Mouse (Mus musculus): ENCODE data around the gene Ptgs2. TPM values are rescaled to one million over a fixed set of nuclear protein-coding genes. Genes with fewer than 3 reads are reported as not detected.

Ptgs2 gene
- polyA plus RNA-seq, 1 experiment from 2014 or later, result 0.16 TPM

- H3K4me3 ChIP-seq (ENCODE audit: low read depth, low read length), result peak overlapping the region; percentile 44
- H3K9me3 ChIP-seq (ENCODE audit: control insufficient read depth, low read length), result no peaks in the 10 kb centered on the region
- no peak overlapping the region for H3K9ac ChIP-seq (ENCODE audit: low read depth, low read length)
- no peaks in the 10 kb centered on the region for H3K4me1 ChIP-seq (replicated peaks; ENCODE audit: control insufficient read depth, insufficient read depth, low read length)
- H3K36me3 ChIP-seq (ENCODE audit: control insufficient read depth, insufficient read depth, low read length), result no peaks in the 10 kb centered on the region
- H3K27ac ChIP-seq (ENCODE audit: low read depth, low read length), result no peak overlapping the region
- H3K27me3 ChIP-seq (replicated peaks; ENCODE audit: control insufficient read depth, insufficient read depth, low read length), result no peaks in the 10 kb centered on the region
- WGBS, result 4% methylated on average over 9 of the region's 9 CpGs
- peak; percentile 35 for ATAC-seq (replicated peaks; ENCODE audit: low FRiP score)
- no peak for DNase-seq (ENCODE audit: low spot score)
- peak overlapping the region; percentile 67 for H3K4me2 ChIP-seq
Measured at GRCm38 (mm10) chr1:150099374-150099773, 457 bp upstream of the Ptgs2 start.

DNA sequence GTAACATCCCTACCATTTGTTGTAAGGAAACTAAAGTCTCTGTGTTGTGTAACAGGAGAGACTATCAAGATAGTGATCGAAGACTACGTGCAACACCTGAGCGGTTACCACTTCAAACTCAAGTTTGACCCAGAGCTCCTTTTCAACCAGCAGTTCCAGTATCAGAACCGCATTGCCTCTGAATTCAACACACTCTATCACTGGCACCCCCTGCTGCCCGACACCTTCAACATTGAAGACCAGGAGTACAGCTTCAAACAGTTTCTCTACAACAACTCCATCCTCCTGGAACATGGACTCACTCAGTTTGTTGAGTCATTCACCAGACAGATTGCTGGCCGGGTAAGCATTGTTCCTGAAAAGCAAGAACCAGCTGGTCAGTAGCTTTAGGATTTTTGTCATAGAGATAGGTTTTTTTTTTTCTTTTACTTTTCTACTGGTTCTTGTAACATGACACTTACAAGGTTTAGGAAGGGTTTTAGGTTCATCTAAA lies 4.4 kb downstream of the Ptgs2 start:
- Histone ChIP-seq H3K4me2 (no peak overlapping the region), H3K4me1 (replicated peaks; ENCODE audit: control insufficient read depth, insufficient read depth, low read length) (no peaks in the 10 kb centered on the region), H3K36me3 (ENCODE audit: control insufficient read depth, insufficient read depth, low read length) (no peaks in the 10 kb centered on the region), H3K9ac (ENCODE audit: low read depth, low read length) (no peak overlapping the region), H3K9me3 (ENCODE audit: control insufficient read depth, low read length) (no peaks in the 10 kb centered on the region), H3K27ac (ENCODE audit: low read depth, low read length) (no peak overlapping the region), H3K27me3 (replicated peaks; ENCODE audit: control insufficient read depth, insufficient read depth, low read length) (no peaks in the 10 kb centered on the region), H3K4me3 (ENCODE audit: low read depth, low read length) (no peak overlapping the region)
- DNase-seq (ENCODE audit: low spot score) (no peak), ATAC-seq (replicated peaks; ENCODE audit: low FRiP score) (no peak)
- whole genome bisulfite sequencing, result 86% methylated on average over 6 of the region's 6 CpGs

DNA sequence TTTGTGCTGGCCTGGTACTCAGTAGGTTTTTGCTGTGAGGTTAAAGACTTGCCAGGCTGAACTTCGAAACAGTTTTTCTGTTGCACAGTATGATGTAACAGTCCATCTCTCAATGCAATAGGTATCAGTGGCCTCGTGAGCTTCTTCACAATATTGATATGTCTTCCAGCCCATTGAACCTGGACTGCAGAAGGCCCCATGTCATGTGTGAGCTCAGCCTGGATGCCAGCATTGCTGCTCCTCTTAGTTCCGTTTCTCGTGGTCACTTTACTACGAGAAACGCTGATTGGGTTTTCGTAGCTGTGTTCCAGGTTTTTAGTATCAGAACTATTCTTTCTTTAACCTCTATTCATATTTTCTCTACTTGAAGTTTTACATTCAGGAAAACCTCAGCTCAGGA lies 6.9 kb downstream of the Ptgs2 start:
- no peak for DNase-seq (ENCODE audit: low spot score)
- H3K9me3 ChIP-seq (ENCODE audit: control insufficient read depth, low read length), result no peaks in the 10 kb centered on the region
- no peak overlapping the region for H3K27ac ChIP-seq (ENCODE audit: low read depth, low read length)
- H3K27me3 ChIP-seq (replicated peaks; ENCODE audit: control insufficient read depth, insufficient read depth, low read length), result no peaks in the 10 kb centered on the region
- H3K4me2 ChIP-seq, result no peak overlapping the region
- no peak overlapping the region for H3K9ac ChIP-seq (ENCODE audit: low read depth, low read length)
- H3K36me3 ChIP-seq (ENCODE audit: control insufficient read depth, insufficient read depth, low read length), result no peaks in the 10 kb centered on the region
- no peak overlapping the region for H3K4me3 ChIP-seq (ENCODE audit: low read depth, low read length)
- no peak for ATAC-seq (replicated peaks; ENCODE audit: low FRiP score)
- WGBS, result 82% methylated on average over 7 of the region's 7 CpGs
- H3K4me1 ChIP-seq (replicated peaks; ENCODE audit: control insufficient read depth, insufficient read depth, low read length), result no peaks in the 10 kb centered on the region

GRCm38 (mm10) chr1:150109591-150109990 lies 9.8 kb downstream of the Ptgs2 start:
- H3K27ac ChIP-seq (ENCODE audit: low read depth, low read length), result no peak overlapping the region
- no peak overlapping the region for H3K9ac ChIP-seq (ENCODE audit: low read depth, low read length)
- H3K36me3 ChIP-seq (ENCODE audit: control insufficient read depth, insufficient read depth, low read length), result no peaks in the 10 kb centered on the region
- WGBS, result 74% methylated on average over 2 of the region's 2 CpGs
- no peaks in the 10 kb centered on the region for H3K27me3 ChIP-seq (replicated peaks; ENCODE audit: control insufficient read depth, insufficient read depth, low read length)
- ATAC-seq (replicated peaks; ENCODE audit: low FRiP score) (no peak), DNase-seq (ENCODE audit: low spot score) (no peak)
- H3K4me2 ChIP-seq, result no peak overlapping the region
- H3K9me3 ChIP-seq (ENCODE audit: control insufficient read depth, low read length), result no peaks in the 10 kb centered on the region
- H3K4me1 ChIP-seq (replicated peaks; ENCODE audit: control insufficient read depth, insufficient read depth, low read length), result no peaks in the 10 kb centered on the region
- H3K4me3 ChIP-seq (ENCODE audit: low read depth, low read length), result no peak overlapping the region

- WGBS, result 74% methylated on average over 7 of the region's 7 CpGs
- Histone ChIP-seq H3K9me3 (ENCODE audit: control insufficient read depth, low read length) (no peaks in the 10 kb centered on the region), H3K4me1 (replicated peaks; ENCODE audit: control insufficient read depth, insufficient read depth, low read length) (no peaks in the 10 kb centered on the region), H3K27ac (ENCODE audit: low read depth, low read length) (no peak overlapping the region), H3K4me2 (no peak overlapping the region), H3K9ac (ENCODE audit: low read depth, low read length) (no peak overlapping the region), H3K4me3 (ENCODE audit: low read depth, low read length) (no peak overlapping the region), H3K36me3 (ENCODE audit: control insufficient read depth, insufficient read depth, low read length) (no peaks in the 10 kb centered on the region), H3K27me3 (replicated peaks; ENCODE audit: control insufficient read depth, insufficient read depth, low read length) (no peaks in the 10 kb centered on the region)
- ATAC-seq (replicated peaks; ENCODE audit: low FRiP score), result no peak
- no peak for DNase-seq (ENCODE audit: low spot score)
Measured at GRCm38 (mm10) chr1:150115352-150115751, 15.5 kb downstream of the Ptgs2 start.

GRCm38 (mm10) chr1:150118352-150118751 lies 18.5 kb downstream of the Ptgs2 start:
- no peaks in the 10 kb centered on the region for H3K36me3 ChIP-seq (ENCODE audit: control insufficient read depth, insufficient read depth, low read length)
- no peaks in the 10 kb centered on the region for H3K4me1 ChIP-seq (replicated peaks; ENCODE audit: control insufficient read depth, insufficient read depth, low read length)
- H3K9ac ChIP-seq (ENCODE audit: low read depth, low read length), result no peak overlapping the region
- H3K27me3 ChIP-seq (replicated peaks; ENCODE audit: control insufficient read depth, insufficient read depth, low read length), result no peaks in the 10 kb centered on the region
- no peak for ATAC-seq (replicated peaks; ENCODE audit: low FRiP score)
- H3K4me2 ChIP-seq, result no peak overlapping the region
- no peak for DNase-seq (ENCODE audit: low spot score)
- H3K4me3 ChIP-seq (ENCODE audit: low read depth, low read length), result no peak overlapping the region
- no peaks in the 10 kb centered on the region for H3K9me3 ChIP-seq (ENCODE audit: control insufficient read depth, low read length)
- no peak overlapping the region for H3K27ac ChIP-seq (ENCODE audit: low read depth, low read length)
- 79% methylated on average over 5 of the region's 5 CpGs for WGBS

GRCm38 (mm10) chr1:150125568-150125967 lies 25.7 kb downstream of the Ptgs2 start:
- Histone ChIP-seq H3K9ac (ENCODE audit: low read depth, low read length) (no peak overlapping the region), H3K4me3 (ENCODE audit: low read depth, low read length) (no peak overlapping the region), H3K36me3 (ENCODE audit: control insufficient read depth, insufficient read depth, low read length) (no peaks in the 10 kb centered on the region), H3K4me1 (replicated peaks; ENCODE audit: control insufficient read depth, insufficient read depth, low read length) (no peaks in the 10 kb centered on the region), H3K27me3 (replicated peaks; ENCODE audit: control insufficient read depth, insufficient read depth, low read length) (no peaks in the 10 kb centered on the region), H3K4me2 (no peak overlapping the region), H3K27ac (ENCODE audit: low read depth, low read length) (no peak overlapping the region), H3K9me3 (ENCODE audit: control insufficient read depth, low read length) (no peaks in the 10 kb centered on the region)
- ATAC-seq (replicated peaks; ENCODE audit: low FRiP score), result no peak
- WGBS, result 83% methylated on average over 2 of the region's 2 CpGs
- DNase-seq (ENCODE audit: low spot score), result no peak

DNA sequence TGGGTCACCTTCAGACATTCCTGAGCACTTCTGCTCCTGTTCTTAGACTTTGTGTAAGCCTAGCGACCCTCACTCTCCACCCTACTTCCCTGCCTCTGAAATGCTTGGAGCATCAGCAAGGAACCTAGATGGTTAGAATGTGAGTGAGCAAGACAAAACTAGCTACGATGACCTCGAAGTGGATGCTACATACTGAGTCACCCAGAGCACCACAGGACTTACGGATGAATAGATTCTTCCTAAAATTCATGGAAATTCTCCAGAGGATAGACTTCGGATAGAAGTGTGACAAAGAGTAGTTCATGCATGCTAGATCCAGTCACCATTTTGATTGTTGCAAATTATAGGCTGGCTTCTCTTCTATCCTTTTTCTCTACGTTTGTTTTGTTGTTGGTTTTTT lies 30.2 kb downstream of the Ptgs2 start:
- no peak for ATAC-seq (replicated peaks; ENCODE audit: low FRiP score)
- WGBS, result 82% methylated on average over 6 of the region's 6 CpGs

DNA sequence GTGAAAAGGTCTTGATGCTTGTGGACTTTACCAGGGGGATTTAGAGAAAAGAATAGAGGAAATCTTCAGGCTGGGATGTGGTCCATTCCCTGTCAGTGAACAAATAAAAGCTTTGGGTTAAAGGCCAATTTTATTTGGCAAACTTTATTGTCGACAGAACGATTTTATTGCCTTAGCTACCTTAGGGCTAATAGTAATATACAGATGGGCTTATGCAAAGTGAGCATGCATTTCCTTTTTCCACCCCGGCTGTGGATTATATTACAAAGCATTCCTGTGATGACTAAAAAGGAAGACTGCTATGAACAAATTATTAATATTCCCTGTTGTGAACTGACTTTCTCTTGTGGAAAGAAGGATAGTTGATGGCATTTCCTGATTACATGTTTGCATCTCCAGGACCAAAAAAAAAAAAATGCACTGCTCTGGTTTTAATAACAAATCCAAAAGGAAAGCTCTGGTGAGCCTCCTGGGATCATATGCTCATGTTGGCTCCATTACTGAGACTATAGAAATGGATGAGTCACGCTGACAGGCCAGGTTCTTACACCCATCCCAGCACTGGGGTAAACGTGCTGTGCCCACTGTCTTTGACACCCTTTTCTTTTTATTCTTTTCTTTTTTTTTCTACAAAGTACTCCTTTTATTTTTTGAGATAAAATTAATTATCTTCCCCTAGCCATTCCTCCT lies 30.9 kb downstream of the Ptgs2 start:
- Histone ChIP-seq H3K4me3 (ENCODE audit: low read depth, low read length) (no peak overlapping the region), H3K4me1 (replicated peaks; ENCODE audit: control insufficient read depth, insufficient read depth, low read length) (no peaks in the 10 kb centered on the region), H3K4me2 (no peak overlapping the region), H3K27me3 (replicated peaks; ENCODE audit: control insufficient read depth, insufficient read depth, low read length) (no peaks in the 10 kb centered on the region), H3K9me3 (ENCODE audit: control insufficient read depth, low read length) (no peaks in the 10 kb centered on the region), H3K36me3 (ENCODE audit: control insufficient read depth, insufficient read depth, low read length) (no peaks in the 10 kb centered on the region), H3K9ac (ENCODE audit: low read depth, low read length) (no peak overlapping the region), H3K27ac (ENCODE audit: low read depth, low read length) (no peak overlapping the region)
- no peak for ATAC-seq (replicated peaks; ENCODE audit: low FRiP score)
- 77% methylated on average over 5 of the region's 5 CpGs for whole genome bisulfite sequencing
- DNase-seq (ENCODE audit: low spot score), result no peak

More for the DNA sequence above, 30.2 kb downstream of the Ptgs2 start:
- no peak overlapping the region for H3K27ac ChIP-seq (ENCODE audit: low read depth, low read length)
- H3K9me3 ChIP-seq (ENCODE audit: control insufficient read depth, low read length), result no peaks in the 10 kb centered on the region
- no peak overlapping the region for H3K4me2 ChIP-seq
- H3K4me3 ChIP-seq (ENCODE audit: low read depth, low read length), result no peak overlapping the region
- DNase-seq (ENCODE audit: low spot score), result no peak
- H3K36me3 ChIP-seq (ENCODE audit: control insufficient read depth, insufficient read depth, low read length), result no peaks in the 10 kb centered on the region
- no peaks in the 10 kb centered on the region for H3K27me3 ChIP-seq (replicated peaks; ENCODE audit: control insufficient read depth, insufficient read depth, low read length)
- H3K9ac ChIP-seq (ENCODE audit: low read depth, low read length), result no peak overlapping the region
- no peaks in the 10 kb centered on the region for H3K4me1 ChIP-seq (replicated peaks; ENCODE audit: control insufficient read depth, insufficient read depth, low read length)

All from liver, embryonic 11.5 days (tissue).